Mouse (Mus musculus) urinary bladder, adult 2 months (tissue): ENCODE results near the gene Cap2. TPM values are rescaled to one million over a fixed set of nuclear protein-coding genes. Genes with fewer than 3 reads are reported as not detected.

Source experiments
- DNase-seq: peaks from one replicate; pipeline ENCODE4 v3.0.0; 2022; ENCODE audit warnings: low spot score
- polyA plus RNA-seq: library from polyadenylated mRNA; depleted of rRNA; stranded (reverse); fragments of >200 nt; gene quantifications from 2 replicates; pipeline ENCODE4 v1.2.3, GENCODE M21; 2012; rRNA removed

The Cap2 gene
- polyA plus RNA-seq, 1 experiment = 101 TPM

- DNase-seq = no peak
Measured at GRCm38 (mm10) chr13:46695296-46695908, 193.8 kb downstream of the Cap2 start.

DNA sequence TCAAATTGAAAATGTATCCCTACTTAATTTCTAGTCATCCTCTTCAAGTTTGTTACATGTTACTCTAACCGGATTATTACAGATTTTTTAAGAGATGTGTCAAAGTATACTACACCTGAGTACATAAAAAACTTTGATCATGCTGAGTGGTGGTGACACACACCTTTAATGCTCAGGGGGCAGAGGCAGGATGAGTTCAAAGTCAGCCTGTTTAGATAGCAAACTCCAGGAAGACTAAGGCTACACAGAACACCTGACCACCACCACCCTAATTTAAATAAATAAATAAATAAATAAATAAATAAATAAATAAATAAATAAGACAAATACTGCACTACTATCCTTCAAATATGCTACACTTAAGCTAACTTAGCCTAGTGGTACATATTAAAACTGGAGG lies 194.3 kb downstream of the Cap2 start:
- no peak for DNase-seq

DNA sequence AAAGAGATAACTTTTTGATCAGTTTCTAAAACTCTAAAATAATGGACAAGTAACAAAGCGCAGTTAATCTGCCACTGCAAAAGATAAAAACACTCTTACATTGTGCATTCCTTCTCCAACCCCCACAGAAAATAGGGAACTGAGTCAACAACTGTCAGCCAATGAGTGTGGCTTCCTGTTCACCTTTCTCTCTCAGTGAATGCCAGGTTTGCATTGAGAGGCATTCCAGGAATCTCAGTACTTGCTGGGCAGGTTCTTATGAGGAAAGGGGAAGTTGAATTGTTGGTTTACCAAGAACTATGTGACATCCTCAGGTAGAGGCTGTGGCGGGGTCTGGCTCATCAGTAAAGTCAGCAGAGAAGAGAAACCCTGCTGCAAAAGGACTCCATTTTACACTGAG lies 195.1 kb downstream of the Cap2 start:
- DNase-seq = no peak

GRCm38 (mm10) chr13:46699372-46699771 lies 197.7 kb downstream of the Cap2 start:
- DNase-seq = no peak

Other genes starting within 250 kb of the Cap2 start
- 0.83 and 1.0 TPM in 2 replicates for gene Stmnd1, start 228.1 kb upstream of the Cap2 start, polyA plus RNA-seq
- 25.2 and 39.0 TPM in 2 replicates for gene Rbm24, start 83.4 kb upstream of the Cap2 start, polyA plus RNA-seq
- 52.6 and 56.8 TPM in 2 replicates for gene Fam8a1, start 167.7 kb downstream of the Cap2 start, polyA plus RNA-seq
- gene Nup153, start 226.1 kb downstream of the Cap2 start, polyA plus RNA-seq = 31.2 and 36.7 TPM in 2 replicates